Mouse (Mus musculus): ENCODE results near the gene Clec12a.

- TF ChIP-seq CTCF (IDR thresholded peaks at IDR 0.05; ENCODE audit: low read depth) (no peak), EP300 (IDR thresholded peaks at IDR 0.05; ENCODE audit: low read depth) (peak; percentile 69; the same call in 1 of the 2 replicates)
These were observed 64.8 kb downstream of the Clec12a start for GRCm38 (mm10) chr6:129407324-129407723.
